Mouse (Mus musculus): ENCODE measurements at regions not wholly inside any gene's neighbourhood (a gene's known extent, or its start where the extent isn't known, plus 50 kb on each side); places are given as distances from the start of the nearest gene placed in this dataset.

GRCm38 (mm10) chr1:144699790-144700189 lies 75.4 kb downstream of the Rgs18 start:
- in situ Hi-C loops (cut with MboI, MseI) = loop anchor here (5.0 kb wide), 1 partner anchor 272 kb away; no protein-coding TSS in a partner anchor

GRCm38 (mm10) chr1:144695253-144695652 lies 80.0 kb downstream of the Rgs18 start:
- in situ Hi-C loops (cut with MboI, MseI) = loop anchor here (5.0 kb wide), 1 partner anchor 268 kb away; no protein-coding TSS in a partner anchor

DNA sequence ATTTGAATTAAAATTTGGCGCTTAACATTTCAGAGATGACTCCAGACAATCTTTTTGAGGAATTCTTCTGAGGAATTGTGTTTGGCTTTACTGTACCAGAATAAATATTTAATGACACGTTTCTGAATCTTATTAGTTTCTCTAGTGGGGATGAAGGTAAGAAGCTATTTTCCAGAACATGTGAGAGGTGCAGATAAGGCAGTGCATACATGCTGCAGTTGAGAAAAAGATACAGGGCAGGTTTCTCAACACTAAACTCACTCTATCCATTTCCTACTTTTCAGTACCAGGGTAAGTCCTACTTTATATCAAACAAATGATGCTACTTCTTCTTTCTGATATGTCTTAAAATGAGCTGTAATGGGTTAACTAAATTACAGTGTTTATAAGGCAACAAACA lies 84.9 kb downstream of the Rgs18 start:
- in situ Hi-C loops (cut with MboI, MseI) = no loop called here

DNA sequence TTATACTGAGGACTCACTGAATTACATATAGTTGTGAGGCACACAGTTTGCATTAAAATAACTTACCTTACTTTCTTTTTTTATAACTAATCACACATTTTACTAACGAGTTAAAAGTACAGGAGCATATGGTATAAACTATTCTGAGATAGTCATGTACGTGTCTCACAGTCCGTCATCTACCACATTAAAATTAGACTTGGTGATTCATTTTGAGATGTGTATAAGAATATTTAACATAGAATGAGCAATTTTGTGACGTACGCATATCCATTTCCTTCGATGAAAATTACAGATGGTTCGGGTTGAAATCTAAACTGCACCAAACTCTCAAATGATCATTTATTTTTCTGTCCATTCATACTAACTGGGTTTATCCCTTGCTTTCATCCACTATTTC lies 93.1 kb downstream of the Rgs18 start:
- in situ Hi-C loops (cut with MboI, MseI) = no loop called here

- in situ Hi-C loops (cut with MboI, MseI) = no loop called here
Measured at GRCm38 (mm10) chr1:144667450-144667849, 100.0 kb upstream of the Rgs21 start.

DNA sequence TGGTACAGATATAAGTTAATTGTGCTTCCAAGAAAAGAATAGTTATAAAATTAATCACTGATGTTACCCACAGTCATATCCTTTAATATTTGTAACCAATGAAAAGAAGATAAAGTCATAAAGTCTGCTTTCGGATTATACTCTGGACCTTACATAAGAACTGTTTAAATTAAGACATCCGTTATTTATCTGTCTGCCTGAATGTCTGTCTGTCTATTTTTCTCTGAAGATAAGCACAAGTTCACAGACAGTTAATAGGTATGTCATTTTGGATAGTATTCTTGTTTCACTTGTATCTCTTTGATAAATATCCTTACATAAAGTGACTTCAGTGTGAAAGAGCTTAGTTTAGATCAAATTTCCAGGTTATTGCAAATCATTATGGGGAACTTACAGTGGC lies 88.8 kb upstream of the Rgs21 start:
- in situ Hi-C loops (cut with MboI, MseI) = no loop called here

GRCm38 (mm10) chr1:144626421-144626820 lies 59.0 kb upstream of the Rgs21 start:
- in situ Hi-C loops (cut with MboI, MseI) = no loop called here

All from regulatory T cell (primary cell).